Mouse (Mus musculus) intestine, embryonic 16.5 days (tissue): Measurements from ENCODE around the gene Wdr37. TPM values are rescaled to one million over a fixed set of nuclear protein-coding genes. Genes with fewer than 3 reads are reported as not detected.

ENCODE experiments used
- ATAC-seq: fragments of 200-750 bp; cut with Nextera tagmentation; 2 replicates; pipeline ENCODE4 v1.8.0; 2017; ENCODE audit warnings: moderate TSS enrichment, moderate library complexity
- H3K27ac ChIP-seq: fragments of 300-500 bp; sonication (generic); 2 replicates; pipeline ENCODE4 v1.5.1; 2014; ENCODE audit warnings: mild to moderate bottlenecking, low read length
- H3K27me3 ChIP-seq: fragments of 300-500 bp; sonication (generic); replicated peaks from 2 replicates; pipeline ENCODE4 v1.6.1; 2014; ENCODE audit warnings: low read length, control low read depth, mixed read lengths; ENCODE audit not compliant: control insufficient read depth, insufficient read depth
- H3K36me3 ChIP-seq: fragments of 300-500 bp; sonication (generic); 2 replicates; pipeline ENCODE4 v1.6.1; 2014; ENCODE audit warnings: low read length, control low read depth; ENCODE audit not compliant: control insufficient read depth, insufficient read depth
- H3K4me1 ChIP-seq: fragments of 300-500 bp; sonication (generic); 2 replicates; pipeline ENCODE4 v1.6.1; 2014; ENCODE audit warnings: low read length, control low read depth, mixed read lengths; ENCODE audit not compliant: control insufficient read depth, insufficient read depth
- H3K4me2 ChIP-seq: fragments of 300-500 bp; sonication (generic); 2 replicates; pipeline ENCODE4 v1.6.1; 2014; ENCODE audit warnings: low read depth, low read length, control low read depth
- H3K4me3 ChIP-seq: fragments of 300-500 bp; sonication (generic); 2 replicates; pipeline ENCODE4 v1.5.1; 2014; ENCODE audit warnings: mild to moderate bottlenecking, low read length
- H3K9ac ChIP-seq: fragments of 300-500 bp; sonication (generic); 2 replicates; pipeline ENCODE4 v1.6.1; 2014; ENCODE audit warnings: low read depth, low read length
- H3K9me3 ChIP-seq: fragments of 300-500 bp; sonication (generic); 2 replicates; pipeline ENCODE4 v1.6.1; 2016; ENCODE audit warnings: low read length, control low read depth; ENCODE audit not compliant: control insufficient read depth
- WGBS: fragments of 180-500 bp; shearing (Covaris S2); extraction: QIAGEN DNeasy Blood & Tissue Kit; methylation state at CpG from one replicate; pipeline ENCODE4 v1.1.7; 2014; 5-methylcytosine and 5-hydroxymethylcytosine counted together
- polyA plus RNA-seq: library from polyadenylated mRNA; unstranded; fragments of >200 nt; fragmentation: Nextera tagmentation; extraction: Ambion mirVana; gene quantifications from 2 replicates; pipeline ENCODE4 v1.2.1, GENCODE M21; 2015

Gene Wdr37
- polyA plus RNA-seq, 1 experiment from 2014 or later = 13.6 TPM

GRCm38 (mm10) chr13:8870510-8871313 is 997 bp downstream of the Wdr37 start:
- Histone ChIP-seq H3K4me3 (peak overlapping the region; percentile 80), H3K4me1 (peaks cover 6% of the 10 kb centered on the region), H3K4me2 (peak overlapping the region; percentile 77), H3K9me3 (no peaks in the 10 kb centered on the region), H3K27ac (peak overlapping the region; percentile 100), H3K36me3 (no peaks in the 10 kb centered on the region), H3K27me3 (no peaks in the 10 kb centered on the region), H3K9ac (peak overlapping the region; percentile 90)
- WGBS = under 1% methylated on average over 57 of the region's 57 CpGs
- peak; percentile 92 for ATAC-seq

- 7% methylated on average over 9 of the region's 9 CpGs for WGBS
- H3K27me3 ChIP-seq = no peaks in the 10 kb centered on the region
- no peaks in the 10 kb centered on the region for H3K9me3 ChIP-seq
- ATAC-seq = no peak
- peak overlapping the region; percentile 90 for H3K9ac ChIP-seq
- peak overlapping the region; percentile 57 for H3K4me2 ChIP-seq
- no peaks in the 10 kb centered on the region for H3K36me3 ChIP-seq
- H3K4me3 ChIP-seq = peak overlapping the region; percentile 80
- H3K4me1 ChIP-seq = peaks cover 6% of the 10 kb centered on the region
- peak overlapping the region; percentile 100; the same call in 1 of the 2 replicates for H3K27ac ChIP-seq
These were observed 1.6 kb downstream of the Wdr37 start for GRCm38 (mm10) chr13:8870160-8870509.

GRCm38 (mm10) chr13:8869578-8870157 is 2.0 kb downstream of the Wdr37 start:
- H3K9ac ChIP-seq = peak overlapping the region; percentile 90; the same call in 1 of the 2 replicates
- H3K4me3 ChIP-seq = peak overlapping the region; percentile 80
- H3K4me1 ChIP-seq = peaks cover 6% of the 10 kb centered on the region
- no peak for ATAC-seq
- 56% methylated on average over 5 of the region's 5 CpGs for WGBS
- H3K27ac ChIP-seq = no peak overlapping the region
- no peaks in the 10 kb centered on the region for H3K27me3 ChIP-seq
- peak overlapping the region; percentile 57 for H3K4me2 ChIP-seq
- no peaks in the 10 kb centered on the region for H3K36me3 ChIP-seq
- no peaks in the 10 kb centered on the region for H3K9me3 ChIP-seq

- no peak overlapping the region for H3K9ac ChIP-seq
- H3K27me3 ChIP-seq = no peaks in the 10 kb centered on the region
- no peak overlapping the region for H3K4me2 ChIP-seq
- no peaks in the 10 kb centered on the region for H3K36me3 ChIP-seq
- H3K4me1 ChIP-seq = peaks cover 6% of the 10 kb centered on the region
- H3K9me3 ChIP-seq = no peaks in the 10 kb centered on the region
- no peak for ATAC-seq
- no peak overlapping the region for H3K4me3 ChIP-seq
- 84% methylated on average over 7 of the region's 7 CpGs for WGBS
- no peak overlapping the region for H3K27ac ChIP-seq
These were observed 5.1 kb downstream of the Wdr37 start for GRCm38 (mm10) chr13:8866612-8867011.

GRCm38 (mm10) chr13:8864990-8865389 is 6.7 kb downstream of the Wdr37 start:
- no peak for ATAC-seq
- no peak overlapping the region for H3K4me2 ChIP-seq
- H3K36me3 ChIP-seq = no peaks in the 10 kb centered on the region
- no peaks in the 10 kb centered on the region for H3K9me3 ChIP-seq
- no peak overlapping the region for H3K9ac ChIP-seq
- no peak overlapping the region for H3K4me3 ChIP-seq
- WGBS = 90% methylated on average over 3 of the region's 3 CpGs
- no peak overlapping the region for H3K27ac ChIP-seq
- H3K27me3 ChIP-seq = no peaks in the 10 kb centered on the region
- peaks cover 6% of the 10 kb centered on the region for H3K4me1 ChIP-seq

- H3K27me3 ChIP-seq = no peaks in the 10 kb centered on the region
- no peak overlapping the region for H3K4me2 ChIP-seq
- H3K4me3 ChIP-seq = no peak overlapping the region
- 91% methylated on average over 9 of the region's 9 CpGs for WGBS
- no peaks in the 10 kb centered on the region for H3K36me3 ChIP-seq
- H3K4me1 ChIP-seq = no peaks in the 10 kb centered on the region
- H3K27ac ChIP-seq = no peak overlapping the region
- no peak for ATAC-seq
- no peak overlapping the region for H3K9ac ChIP-seq
- no peaks in the 10 kb centered on the region for H3K9me3 ChIP-seq
These were observed 10.8 kb downstream of the Wdr37 start for GRCm38 (mm10) chr13:8860861-8861260.

GRCm38 (mm10) chr13:8858453-8858852 is 13.3 kb downstream of the Wdr37 start:
- Histone ChIP-seq H3K4me1 (no peaks in the 10 kb centered on the region), H3K9me3 (no peaks in the 10 kb centered on the region), H3K4me3 (no peak overlapping the region), H3K27ac (no peak overlapping the region), H3K9ac (no peak overlapping the region), H3K27me3 (no peaks in the 10 kb centered on the region), H3K4me2 (no peak overlapping the region), H3K36me3 (peaks cover 3% of the 10 kb centered on the region; the same call in 1 of the 2 replicates)
- ATAC-seq = no peak
- 87% methylated on average over 6 of the region's 6 CpGs for WGBS

GRCm38 (mm10) chr13:8854769-8855168 is 16.9 kb downstream of the Wdr37 start:
- no peaks in the 10 kb centered on the region for H3K27me3 ChIP-seq
- H3K36me3 ChIP-seq = peaks cover 3% of the 10 kb centered on the region; the same call in 1 of the 2 replicates
- H3K9me3 ChIP-seq = no peaks in the 10 kb centered on the region
- H3K4me2 ChIP-seq = no peak overlapping the region
- ATAC-seq = no peak
- H3K4me3 ChIP-seq = no peak overlapping the region
- no peak overlapping the region for H3K9ac ChIP-seq
- 91% methylated on average over 2 of the region's 2 CpGs for WGBS
- no peaks in the 10 kb centered on the region for H3K4me1 ChIP-seq
- H3K27ac ChIP-seq = no peak overlapping the region

- WGBS = 97% methylated on average over 4 of the region's 4 CpGs
These were observed 18.3 kb downstream of the Wdr37 start for GRCm38 (mm10) chr13:8853424-8853823.

More at GRCm38 (mm10) chr13:8853424-8853823, 18.3 kb downstream of the Wdr37 start:
- H3K9ac ChIP-seq = no peak overlapping the region
- no peaks in the 10 kb centered on the region for H3K9me3 ChIP-seq
- no peaks in the 10 kb centered on the region for H3K4me1 ChIP-seq
- H3K36me3 ChIP-seq = peaks cover 6% of the 10 kb centered on the region; the same call in 1 of the 2 replicates
- H3K4me2 ChIP-seq = no peak overlapping the region
- H3K27me3 ChIP-seq = no peaks in the 10 kb centered on the region
- no peak overlapping the region for H3K4me3 ChIP-seq
- ATAC-seq = no peak
- H3K27ac ChIP-seq = no peak overlapping the region
